Mouse (Mus musculus) erythroblast, adult 5-6 weeks (primary cell): ENCODE results near the gene Ocln. TPM values are rescaled to one million over a fixed set of nuclear protein-coding genes. Genes with fewer than 3 reads are reported as not detected.
"Not testable (repeated sequence)": the region's sequence is repeated elsewhere in the genome, so short reads cannot be mapped to it uniquely, and the experiment has no call there.

Source experiments
- ATAC-seq: replicated peaks from 2 replicates; pipeline ENCODE4 v1.8.0; 2016; ENCODE audit warnings: moderate number of reproducible peaks, mild to moderate bottlenecking, moderate TSS enrichment, inconsistent platforms; ENCODE audit not compliant: poor library complexity, low FRiP score, severe bottlenecking
- total RNA-seq, 2 experiments: library from RNA; stranded (forward) in 1 of 2; stranded (reverse) in 1 of 2; fragments of 150-400 nt in 1 of 2; fragments of 200-764, 138-1000 nt in 1 of 2; gene quantifications; 2 replicates each; pipeline versions ENCODE4 v1.2.3 to v1.2.4; 2015 to 2017; ENCODE audit warnings: low replicate concordance in 2 of 2

Gene Ocln
- total RNA-seq, 2 experiments from 2014 or later: 1.4 TPM; not detected in 1

DNA sequence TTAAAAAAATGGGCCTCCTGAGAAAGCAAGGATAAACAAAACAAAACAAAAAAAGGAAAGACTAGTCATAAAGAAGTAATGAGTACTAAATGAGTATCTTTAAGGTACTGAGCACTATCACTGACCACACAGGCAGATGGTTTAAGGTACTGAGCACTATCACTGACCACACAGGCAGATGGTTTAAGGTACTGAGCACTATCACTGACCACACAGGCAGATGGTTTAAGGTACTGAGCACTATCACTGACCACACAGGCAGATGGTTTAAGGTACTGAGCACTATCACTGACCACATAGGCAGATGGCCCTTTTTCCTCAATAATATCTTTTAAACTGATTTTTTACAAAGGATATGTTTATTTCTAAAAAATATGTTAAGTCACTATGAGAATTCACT lies 52.9 kb downstream of the Ocln start:
- ATAC-seq: not testable (repeated sequence)

DNA sequence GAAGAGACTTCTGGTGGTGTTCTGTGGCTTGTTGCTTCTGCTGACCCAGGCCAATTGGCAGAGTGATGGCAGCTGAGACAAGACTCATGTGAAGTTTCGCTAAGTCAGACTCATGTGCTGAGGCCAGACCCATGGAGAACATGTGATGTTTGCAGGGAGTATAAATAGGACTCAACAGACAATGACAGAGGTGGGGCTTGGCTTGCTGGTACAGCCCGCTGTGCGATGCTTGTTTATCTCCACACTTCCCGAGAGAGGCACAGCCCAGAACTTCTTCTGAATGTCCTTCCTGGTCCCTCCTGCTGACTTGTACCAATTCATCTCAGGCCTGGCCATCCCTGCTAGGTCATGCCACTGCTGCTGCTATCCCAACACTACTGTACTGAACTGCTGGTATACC lies 57.2 kb downstream of the Ocln start:
- ATAC-seq: no peak

DNA sequence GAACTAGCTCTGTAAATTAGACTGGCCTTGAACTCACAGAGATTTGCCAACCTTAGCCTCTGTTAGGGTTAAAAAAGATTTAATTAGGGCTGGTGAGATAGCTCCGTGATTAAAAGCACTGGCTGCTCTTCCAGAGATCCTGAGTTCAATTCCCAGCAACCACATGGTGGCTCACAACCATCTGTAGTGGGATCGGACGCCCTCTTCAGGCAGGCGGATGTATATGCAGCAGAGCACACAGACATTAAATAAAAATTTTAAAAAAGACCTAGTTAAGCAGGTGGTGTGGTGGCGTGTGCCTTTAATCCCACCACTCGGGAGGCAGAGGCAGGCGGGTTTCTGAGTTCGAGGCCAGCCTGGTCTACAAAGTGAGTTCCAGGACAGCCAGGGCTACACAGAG lies 58.1 kb downstream of the Ocln start:
- ATAC-seq: not testable (repeated sequence)

DNA sequence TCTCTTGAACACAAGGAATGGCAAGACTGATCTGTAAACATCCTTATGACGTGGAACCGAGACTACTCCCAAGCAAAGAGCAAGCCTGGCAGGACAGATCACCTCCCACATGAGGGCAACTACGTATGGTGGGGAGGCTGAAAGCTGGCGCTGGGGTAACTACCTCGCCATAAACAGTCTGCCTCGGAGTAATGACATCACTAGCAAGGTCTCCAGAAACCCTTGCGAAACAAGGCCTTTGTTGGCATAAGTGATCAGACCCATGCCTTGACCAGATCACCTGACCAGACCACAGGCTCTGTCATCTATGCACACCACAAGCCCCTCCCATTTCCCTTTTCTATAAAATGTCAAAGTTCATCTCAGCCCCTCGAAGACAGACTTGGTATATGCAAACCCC lies 59.2 kb downstream of the Ocln start:
- no peak for ATAC-seq

DNA sequence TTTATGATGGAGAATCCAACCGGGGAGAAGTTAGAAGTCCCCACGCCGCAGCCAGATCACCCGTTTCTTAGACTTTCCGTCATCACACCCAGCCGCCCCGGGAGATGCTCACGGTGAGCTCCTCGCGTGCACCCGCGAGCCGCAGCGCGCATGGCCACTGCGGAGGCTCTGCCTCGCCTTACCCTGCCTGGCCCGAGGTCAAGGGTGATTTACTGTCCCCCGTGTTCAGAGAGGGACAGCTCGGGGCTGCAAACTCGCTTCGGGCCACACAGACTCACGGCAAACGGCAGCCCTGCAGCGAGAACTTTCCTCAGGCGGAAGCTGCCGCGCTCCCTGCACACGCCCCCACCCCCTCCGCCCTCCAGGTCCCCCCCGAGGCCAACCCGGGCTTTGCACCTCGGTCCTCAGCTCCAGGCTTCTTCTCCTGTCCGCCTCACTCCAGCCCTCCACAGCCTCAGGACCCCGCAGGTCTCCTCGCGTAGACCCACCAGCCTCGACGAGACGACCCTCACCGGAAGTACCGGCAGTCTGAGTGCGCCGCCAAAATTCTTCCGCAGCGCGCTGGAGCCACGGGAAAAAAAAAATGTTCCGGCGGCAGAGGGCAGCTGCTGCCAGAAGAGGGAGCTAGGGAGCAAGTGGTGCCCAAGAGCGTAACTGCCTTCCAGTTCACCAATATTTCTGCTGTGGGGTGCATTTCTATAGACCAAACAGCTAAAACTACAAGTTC lies 60.3 kb downstream of the Ocln start, which contains the start of gene Gtf2h2:
Gene Gtf2h2, minus strand, starts transcription at position 519 of the 727 bp plus-strand sequence.
- ATAC-seq: peak; percentile 95

DNA sequence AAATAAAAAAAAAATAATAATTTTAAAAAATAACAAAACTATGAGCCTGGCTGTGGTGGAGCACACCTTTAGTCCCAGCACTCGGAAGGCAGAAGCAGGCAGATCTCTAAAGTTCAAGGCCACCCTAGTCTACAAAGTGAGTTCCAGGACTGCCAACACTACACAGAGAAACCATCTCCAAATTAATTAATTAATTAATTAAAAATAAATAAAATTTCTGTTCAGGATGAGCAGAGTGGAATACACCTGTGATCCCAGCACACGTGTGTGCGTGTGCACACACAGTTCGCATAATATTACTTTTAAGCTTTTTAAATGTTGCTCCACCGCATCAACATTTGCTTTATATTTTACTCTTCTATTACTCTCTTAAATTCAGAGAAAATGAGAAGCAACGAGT lies 60.9 kb downstream of the Ocln start:
- no peak for ATAC-seq

DNA sequence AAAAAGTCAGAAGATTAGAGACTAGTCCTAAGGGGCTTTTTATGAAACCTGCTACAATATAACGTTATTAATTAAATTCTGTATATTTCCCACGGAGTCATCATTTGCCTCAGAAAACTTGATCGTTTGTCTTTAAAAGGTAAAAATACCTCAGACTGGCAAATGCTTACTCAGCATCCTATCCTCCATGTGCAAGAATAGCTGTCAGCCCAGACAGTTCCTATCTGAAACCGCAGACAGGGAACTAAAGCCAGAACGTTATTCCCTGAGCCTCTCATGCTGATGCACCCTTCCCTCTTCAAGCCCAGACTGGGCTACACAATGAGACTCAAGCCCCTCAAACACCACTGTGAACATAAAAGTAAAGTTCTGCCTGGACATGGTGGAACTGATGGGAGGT lies 62.1 kb downstream of the Ocln start:
- ATAC-seq: no peak

DNA sequence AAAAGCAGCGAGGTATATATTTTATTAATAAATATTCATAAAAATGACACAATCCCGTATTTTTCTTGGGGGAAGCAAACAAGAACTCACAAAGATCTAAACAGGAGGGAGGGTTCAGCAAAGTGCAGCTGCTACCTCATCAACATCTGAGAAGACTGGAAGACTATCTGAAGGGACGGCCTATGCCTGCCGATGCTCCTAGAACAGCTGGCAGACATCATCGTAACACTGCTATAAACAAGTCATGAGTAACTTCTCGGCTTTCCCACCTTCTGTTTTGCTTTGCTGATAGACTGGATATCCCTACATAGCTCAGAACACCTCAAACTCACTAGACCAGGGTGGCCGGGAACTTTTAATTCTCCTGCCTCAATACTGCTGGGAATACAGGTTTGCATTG lies 68.9 kb downstream of the Ocln start:
- ATAC-seq: no peak

DNA sequence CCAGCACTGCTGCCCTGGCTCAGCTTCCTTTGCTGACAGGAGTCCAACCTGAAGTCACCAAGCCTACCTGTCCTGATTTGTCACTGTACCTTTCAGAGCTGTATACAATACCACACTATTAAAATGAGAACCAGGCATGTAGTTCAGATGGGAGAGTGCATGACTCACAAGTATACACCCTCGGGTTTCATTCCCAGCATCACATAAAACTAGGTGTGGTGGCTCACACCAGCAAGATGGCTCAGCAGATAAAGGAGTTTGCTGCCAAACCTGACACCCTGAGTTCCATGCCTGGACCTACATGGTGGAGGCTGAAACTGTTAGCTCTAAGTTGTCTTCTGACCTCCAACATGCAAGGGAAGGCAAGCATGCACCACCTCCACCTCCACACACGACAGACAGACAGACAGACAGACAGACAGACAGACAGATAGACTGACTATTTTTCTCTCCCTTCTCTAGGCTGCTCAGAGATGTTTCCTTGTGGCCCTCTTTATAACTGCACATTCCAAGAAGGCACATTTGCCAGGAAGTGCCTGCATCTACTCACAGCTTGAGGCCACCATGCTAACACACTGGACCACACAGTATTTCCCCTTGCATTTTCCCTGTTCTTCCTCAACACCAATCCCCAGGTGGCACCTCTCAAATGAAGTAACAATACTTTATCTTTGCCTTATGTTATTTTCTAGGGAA lies 88.8 kb downstream of the Ocln start:
- ATAC-seq: peak; percentile 93

DNA sequence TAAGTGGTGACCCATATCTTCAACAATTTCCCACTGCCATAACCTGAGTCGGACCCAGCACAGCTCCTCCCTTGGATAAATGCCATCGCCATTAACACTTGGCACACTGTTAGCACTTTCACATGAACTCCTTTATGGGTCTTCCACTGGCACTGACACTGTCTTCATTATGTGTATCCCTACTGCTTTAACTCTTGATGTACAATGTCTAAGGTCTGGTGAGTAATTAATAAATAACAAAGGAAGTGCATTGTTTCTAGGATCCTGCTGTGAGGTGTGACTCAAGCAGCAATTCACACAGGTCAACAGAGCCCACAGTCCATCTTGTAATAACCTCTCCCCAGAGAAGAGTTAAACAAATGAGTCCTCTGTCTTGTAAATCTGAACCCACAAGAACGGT lies 91.2 kb downstream of the Ocln start:
- ATAC-seq: no peak

DNA sequence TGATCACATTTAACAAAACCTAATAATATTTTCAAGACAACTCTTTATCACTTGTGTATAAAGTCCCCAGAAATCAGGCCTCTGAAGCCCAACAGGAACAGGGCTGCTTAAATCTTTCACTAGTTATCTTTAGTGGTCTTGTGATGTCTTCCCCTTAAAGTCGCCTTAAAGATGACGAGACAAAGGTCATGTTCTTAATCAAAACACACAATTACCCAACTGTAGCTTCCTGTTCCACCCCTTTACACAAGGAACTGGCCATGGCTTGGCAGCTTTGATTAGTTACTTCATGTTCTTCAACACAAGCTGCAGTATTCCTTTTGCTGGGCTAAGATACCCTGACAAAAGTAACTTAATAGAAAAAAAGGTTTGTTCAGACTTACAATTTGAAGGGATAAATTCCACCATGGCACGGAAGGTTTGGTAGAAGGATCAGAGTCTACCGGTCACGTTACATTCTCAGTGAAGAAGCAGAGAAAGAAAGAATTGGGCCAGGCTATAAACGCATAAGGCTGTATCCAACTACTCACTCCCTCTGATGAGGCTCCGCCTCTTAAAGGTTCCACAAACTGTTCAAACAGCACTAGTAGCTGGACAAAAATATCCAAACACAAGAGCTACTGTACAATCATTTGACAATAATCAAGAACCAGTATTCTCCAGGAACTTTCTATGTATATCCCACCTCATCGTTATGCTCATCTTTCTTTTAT lies 99.9 kb downstream of the Ocln start, which contains the start of gene Naip1:
Gene Naip1, minus strand, starts transcription at position 455 of the 713 bp plus-strand sequence.
- ATAC-seq: not testable (repeated sequence)

DNA sequence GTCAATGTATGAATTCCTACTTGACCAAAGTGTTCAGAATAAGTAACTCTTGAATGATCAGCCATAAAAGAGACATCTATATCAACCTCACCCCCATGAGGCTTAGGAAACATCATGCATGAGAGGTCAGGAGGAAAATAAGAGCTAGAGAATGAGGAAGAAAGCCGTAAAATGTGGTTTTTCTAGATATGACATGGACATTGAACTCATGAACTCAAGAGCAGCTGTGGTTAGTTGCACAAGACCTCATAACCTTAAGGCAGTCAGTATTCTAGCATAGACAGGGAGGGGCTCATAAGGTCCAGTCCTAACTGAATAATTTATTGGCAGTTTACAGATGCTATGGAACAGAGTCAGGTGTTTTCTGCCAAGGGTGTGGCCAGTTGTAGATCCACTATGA lies 103.0 kb downstream of the Ocln start:
- no peak for ATAC-seq

Other genes with a start within 250 kb of the Ocln start
- gene Naip6, start 235.0 kb downstream of the Ocln start, total RNA-seq (2015; ENCODE audit: low replicate concordance): 4.8 and 8.8 TPM in 2 replicates
- gene Naip6, start 235.0 kb downstream of the Ocln start, total RNA-seq (2017; ENCODE audit: low replicate concordance): 2.5 and 4.3 TPM in 2 replicates
- not detected in 2 replicates for gene Naip1, start 99.8 kb downstream of the Ocln start, total RNA-seq (2015; ENCODE audit: low replicate concordance)
- gene Naip1, start 99.8 kb downstream of the Ocln start, total RNA-seq (2017; ENCODE audit: low replicate concordance): 0.14 and 0.51 TPM in 2 replicates
- 10.0 and 12.9 TPM in 2 replicates for gene Gtf2h2, start 60.1 kb downstream of the Ocln start, total RNA-seq (2015; ENCODE audit: low replicate concordance)
- gene Gtf2h2, start 60.1 kb downstream of the Ocln start, total RNA-seq (2017; ENCODE audit: low replicate concordance): 28.4 and 47.4 TPM in 2 replicates
- gene Marveld2, start 64.3 kb upstream of the Ocln start, total RNA-seq (2015; ENCODE audit: low replicate concordance): 0.63 TPM in 1 of 2 replicates, not detected in the other
- gene Marveld2, start 64.3 kb upstream of the Ocln start, total RNA-seq (2017; ENCODE audit: low replicate concordance): 0.26 TPM in 1 of 2 replicates, not detected in the other
- 84.9 and 114 TPM in 2 replicates for gene Ak6, start 98.3 kb upstream of the Ocln start, total RNA-seq (2015; ENCODE audit: low replicate concordance)
- gene Ak6, start 98.3 kb upstream of the Ocln start, total RNA-seq (2017; ENCODE audit: low replicate concordance): 38.1 and 53.0 TPM in 2 replicates
- gene Rad17, start 98.3 kb upstream of the Ocln start, total RNA-seq (2015; ENCODE audit: low replicate concordance): 10.7 and 19.2 TPM in 2 replicates
- gene Rad17, start 98.3 kb upstream of the Ocln start, total RNA-seq (2017; ENCODE audit: low replicate concordance): 14.7 and 20.5 TPM in 2 replicates
- gene Taf9, start 98.9 kb upstream of the Ocln start, total RNA-seq (2015; ENCODE audit: low replicate concordance): 3.3 and 15.0 TPM in 2 replicates
- 2.2 and 16.3 TPM in 2 replicates for gene Taf9, start 98.9 kb upstream of the Ocln start, total RNA-seq (2017; ENCODE audit: low replicate concordance)
- gene Ccdc125, start 117.0 kb upstream of the Ocln start, total RNA-seq (2015; ENCODE audit: low replicate concordance): 8.8 and 13.2 TPM in 2 replicates
- gene Ccdc125, start 117.0 kb upstream of the Ocln start, total RNA-seq (2017; ENCODE audit: low replicate concordance): 17.0 and 18.6 TPM in 2 replicates
- 5.0 and 16.1 TPM in 2 replicates for gene Cdk7, start 178.2 kb upstream of the Ocln start, total RNA-seq (2015; ENCODE audit: low replicate concordance)
- gene Cdk7, start 178.2 kb upstream of the Ocln start, total RNA-seq (2017; ENCODE audit: low replicate concordance): 12.5 and 13.5 TPM in 2 replicates
- gene Mrps36, start 191.9 kb upstream of the Ocln start, total RNA-seq (2015; ENCODE audit: low replicate concordance): 13.0 and 19.8 TPM in 2 replicates
- gene Mrps36, start 191.9 kb upstream of the Ocln start, total RNA-seq (2017; ENCODE audit: low replicate concordance): 13.2 and 22.6 TPM in 2 replicates
- gene Cenph, start 223.2 kb upstream of the Ocln start, total RNA-seq (2015; ENCODE audit: low replicate concordance): 29.9 and 45.5 TPM in 2 replicates
- gene Cenph, start 223.2 kb upstream of the Ocln start, total RNA-seq (2017; ENCODE audit: low replicate concordance): 19.2 and 24.7 TPM in 2 replicates
- gene Ccnb1, start 233.9 kb upstream of the Ocln start, total RNA-seq (2015; ENCODE audit: low replicate concordance): 64.0 and 69.2 TPM in 2 replicates
- gene Ccnb1, start 233.9 kb upstream of the Ocln start, total RNA-seq (2017; ENCODE audit: low replicate concordance): 97.6 and 133 TPM in 2 replicates